Mouse (Mus musculus): Measurements from ENCODE around the gene Tet1.

DNA sequence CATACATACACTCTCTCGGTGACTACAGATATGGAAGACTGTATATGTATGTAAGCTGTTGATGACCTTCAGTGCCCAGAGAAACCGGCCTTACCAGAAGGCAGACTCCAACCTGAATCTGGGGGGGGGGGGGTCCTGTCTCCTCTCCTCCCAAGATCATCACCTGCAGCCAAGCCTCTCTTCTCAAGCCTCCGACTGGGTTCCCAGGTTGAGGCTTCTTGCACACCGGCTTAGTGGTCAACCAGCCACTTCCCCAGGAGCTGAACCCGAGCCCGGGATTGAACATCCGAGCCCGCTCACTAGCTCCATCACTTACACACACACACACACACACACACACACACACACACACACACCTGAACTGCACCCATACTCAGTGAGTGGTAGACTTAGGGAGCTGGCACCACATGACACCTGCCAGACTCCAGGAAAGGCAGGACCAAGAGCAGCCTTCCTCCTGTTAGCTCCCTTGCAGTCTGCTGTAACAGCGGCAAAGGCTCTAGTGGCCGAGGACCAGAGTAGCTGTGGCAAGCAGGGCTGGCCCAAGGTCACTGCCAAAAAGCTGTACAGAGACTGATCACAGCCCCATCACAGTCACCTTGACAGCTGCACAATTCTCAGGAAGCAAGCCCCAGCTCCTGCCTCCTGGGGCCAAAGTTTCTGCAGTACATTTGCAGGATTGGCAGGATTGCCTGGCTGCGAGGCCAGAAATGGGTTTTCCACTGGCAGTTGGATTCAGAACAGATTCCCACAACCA is 42.6 kb downstream of the Tet1 start:
- TF ChIP-seq CTCF (IDR thresholded peaks at IDR 0.05; ENCODE audit: low read depth) (no peak), EP300 (optimal IDR thresholded peaks at IDR 0.05) (no peak)
